Mouse (Mus musculus): ENCODE results near the gene Nars2.

The Nars2 gene

DNA sequence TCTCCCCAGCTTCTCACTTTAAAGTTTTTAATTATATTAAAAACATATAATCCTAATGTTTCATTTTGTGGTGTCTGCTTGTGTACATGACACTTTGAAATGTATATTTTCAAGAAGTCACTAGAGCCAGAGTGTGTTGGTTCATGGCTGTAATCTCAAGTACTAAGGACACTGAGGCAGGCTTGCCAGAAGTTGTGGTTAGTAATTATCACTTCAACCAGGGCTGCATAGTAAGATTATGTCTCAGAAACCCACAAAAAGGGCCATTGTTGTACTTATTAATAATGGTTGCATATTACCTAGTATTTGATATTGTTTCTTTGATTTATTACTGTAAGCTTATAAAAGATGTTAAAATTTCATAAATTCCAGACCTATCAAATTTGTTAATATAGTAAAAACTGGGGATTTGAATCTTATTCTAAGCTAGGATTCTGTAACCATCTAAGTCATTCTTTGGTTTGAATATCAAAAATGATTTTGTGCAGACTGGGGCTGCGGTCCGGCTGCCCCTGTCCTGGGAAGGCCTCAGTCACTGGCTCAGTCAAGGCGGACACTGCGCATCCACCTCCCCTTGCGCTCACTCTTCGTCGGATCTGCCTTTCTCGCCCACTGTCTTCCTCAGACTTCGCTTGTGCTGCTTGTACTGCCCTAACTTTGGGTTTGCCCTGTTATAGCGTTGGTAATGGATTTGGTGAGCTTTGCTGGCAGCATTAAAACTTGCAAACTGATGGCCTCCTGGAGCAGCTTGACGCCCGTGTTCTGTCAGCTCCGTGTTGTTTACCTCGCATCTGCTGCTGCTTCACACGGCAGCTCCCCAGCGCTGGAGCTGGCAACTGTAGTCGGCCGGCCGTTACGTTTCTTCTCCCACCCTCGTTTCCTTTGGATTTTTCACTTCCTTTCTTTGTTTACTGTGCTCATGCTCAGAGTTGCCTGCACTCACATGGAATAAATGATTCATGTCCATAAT lies 20.0 kb downstream of the Nars2 start:
- DNase-seq (ENCODE audit: low spot score in 2 of 2) = no peak

DNA sequence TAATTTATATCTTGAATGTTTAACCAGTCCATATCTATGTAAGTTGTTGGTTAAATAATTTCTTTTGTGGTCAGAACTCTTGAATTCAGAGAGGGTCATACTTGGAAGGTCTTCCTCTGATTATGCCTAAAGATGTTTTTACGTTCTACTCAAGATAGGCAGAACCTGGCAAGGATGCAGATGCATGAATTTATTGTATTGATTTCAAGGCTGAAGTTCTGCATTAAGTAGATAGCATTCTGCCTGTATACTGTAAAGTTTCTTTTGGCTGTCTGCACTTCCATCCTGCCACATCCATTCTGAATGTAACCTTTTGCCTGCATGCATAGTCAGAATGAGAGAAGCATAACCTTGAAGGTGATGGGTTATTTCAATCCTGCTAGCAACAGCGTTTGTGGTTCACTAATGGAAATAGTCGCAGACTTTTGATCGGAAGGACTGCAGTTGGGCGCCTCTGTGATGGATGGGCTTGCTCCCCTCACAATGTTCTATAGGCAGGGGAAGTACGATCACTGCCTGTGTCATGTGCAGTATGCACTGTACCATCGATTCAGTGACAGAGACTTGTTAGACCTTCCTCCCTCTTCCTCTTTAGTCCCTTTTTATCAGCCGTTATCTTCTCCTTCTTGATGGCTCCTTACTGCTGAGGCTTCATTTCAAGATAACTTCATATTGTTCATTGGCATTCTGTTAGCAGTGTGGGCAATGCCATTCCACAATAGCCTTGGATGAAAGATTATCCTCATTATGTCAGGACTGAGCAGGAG lies 21.0 kb downstream of the Nars2 start:
- DNase-seq (ENCODE audit: low spot score in 2 of 2) = no peak

DNA sequence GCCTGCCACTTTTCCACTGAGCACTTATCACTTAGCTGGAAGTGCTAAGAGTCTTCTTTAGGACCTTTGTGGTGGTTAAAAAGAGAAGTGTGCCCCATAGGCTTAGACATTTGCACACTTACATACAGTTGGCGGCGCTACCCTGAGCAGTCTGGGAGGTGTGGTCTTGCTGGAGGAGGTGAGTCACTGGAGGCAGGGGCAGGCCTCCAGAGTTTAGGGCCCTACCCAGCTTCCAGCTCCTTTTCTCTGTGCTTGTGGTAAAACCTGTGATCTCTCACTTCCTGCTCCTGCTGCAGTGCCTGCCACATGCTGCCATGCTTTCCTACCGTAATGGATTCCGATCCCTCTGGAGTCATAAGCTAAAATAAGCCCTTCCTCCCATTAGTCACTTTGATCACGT lies 24.6 kb downstream of the Nars2 start:
- no peak for DNase-seq (ENCODE audit: low spot score in 2 of 2)

DNA sequence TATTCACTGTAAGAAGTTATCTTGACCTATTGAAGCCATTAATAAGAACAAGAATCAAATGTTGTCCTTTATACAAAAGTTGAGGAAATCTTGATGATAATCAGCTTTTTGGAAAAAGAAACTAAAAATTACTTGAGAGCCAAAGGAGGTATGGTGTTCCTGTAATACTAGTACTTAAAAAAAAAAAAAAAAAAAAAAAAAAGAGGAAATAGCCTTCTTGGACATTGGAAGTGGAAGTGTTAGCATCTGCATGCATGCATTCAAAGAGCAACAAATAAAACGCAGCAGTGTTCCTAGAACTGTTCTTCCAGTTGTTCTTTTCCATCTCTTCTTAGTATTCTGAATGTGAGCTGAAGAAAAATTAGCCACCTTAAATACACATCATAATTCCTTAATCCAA lies 25.9 kb downstream of the Nars2 start:
- DNase-seq (ENCODE audit: low spot score in 2 of 2) = no peak

DNA sequence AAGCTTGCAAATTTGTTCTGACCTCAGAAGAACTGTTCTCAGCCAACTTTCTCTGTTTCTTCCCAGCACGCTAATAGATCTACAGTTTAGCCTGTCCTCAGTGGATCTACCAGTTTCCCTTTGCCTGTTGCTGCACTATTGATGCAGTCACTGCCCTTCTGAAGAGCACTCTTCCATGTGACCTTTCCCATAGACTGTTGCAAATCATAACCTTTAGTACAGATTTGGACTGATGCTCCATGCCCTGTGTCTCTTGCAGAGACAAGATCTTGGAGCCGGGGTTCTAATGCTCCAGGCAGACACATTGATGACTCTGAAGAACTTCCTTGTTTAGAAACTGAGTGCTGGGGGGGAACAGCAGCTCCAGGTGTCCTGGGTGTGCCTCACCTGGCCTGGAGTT lies 30.1 kb downstream of the Nars2 start:
- no peak for DNase-seq (ENCODE audit: low spot score in 2 of 2)

DNA sequence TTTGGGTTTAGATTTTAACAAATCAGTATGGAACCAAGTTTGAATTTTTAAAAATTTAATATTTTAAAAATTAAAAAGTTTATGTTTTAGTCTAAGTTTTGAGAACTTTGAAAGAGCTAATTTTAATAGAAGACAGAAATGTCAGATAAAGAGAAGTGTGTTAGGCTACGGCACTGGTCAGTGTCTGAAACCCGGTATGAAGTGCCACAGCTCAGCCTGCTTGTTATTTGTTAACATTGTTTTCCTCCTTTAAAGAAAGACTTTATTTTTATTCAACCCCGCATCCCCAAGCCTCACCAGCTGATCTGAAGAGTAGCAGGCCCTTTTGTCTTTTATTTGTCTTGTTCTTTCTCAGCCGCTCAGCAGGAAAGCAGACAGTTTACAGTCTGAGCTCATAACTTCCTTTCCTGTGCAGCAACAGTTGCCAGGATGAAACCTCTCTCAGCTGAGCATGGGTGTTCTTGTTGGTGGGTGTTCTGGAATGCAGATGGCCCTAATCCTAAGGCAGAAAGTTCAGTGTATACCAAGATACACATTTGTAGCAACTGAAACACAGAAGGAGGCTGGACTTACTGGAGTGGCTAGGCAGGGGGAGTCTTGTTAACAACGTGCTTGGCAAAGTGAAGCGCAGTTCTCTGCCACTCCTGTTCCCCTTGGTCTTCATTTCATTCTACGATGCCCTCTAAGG lies 32.5 kb downstream of the Nars2 start:
- no peak for DNase-seq (ENCODE audit: low spot score in 2 of 2)

DNA sequence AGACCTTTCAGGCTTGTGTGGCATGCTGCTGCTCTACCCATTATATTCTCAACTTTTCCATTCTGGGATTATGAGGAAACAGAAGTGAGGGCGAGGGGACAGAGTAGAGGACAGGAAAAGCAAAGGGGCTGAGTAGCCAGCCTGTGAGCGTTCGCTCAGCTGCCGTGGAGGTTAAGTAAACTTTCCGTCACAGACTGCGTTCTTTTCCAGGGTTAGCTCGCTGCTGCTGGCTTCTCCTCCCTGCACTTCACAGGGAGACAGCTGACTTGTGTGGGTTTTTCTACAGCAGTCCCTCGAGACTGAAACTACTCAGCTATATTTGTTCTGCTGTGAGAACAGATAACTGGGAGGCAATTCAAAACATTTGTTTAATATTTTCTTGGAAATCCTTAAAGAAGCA lies 34.5 kb downstream of the Nars2 start:
- DNase-seq (ENCODE audit: low spot score in 2 of 2) = no peak

DNA sequence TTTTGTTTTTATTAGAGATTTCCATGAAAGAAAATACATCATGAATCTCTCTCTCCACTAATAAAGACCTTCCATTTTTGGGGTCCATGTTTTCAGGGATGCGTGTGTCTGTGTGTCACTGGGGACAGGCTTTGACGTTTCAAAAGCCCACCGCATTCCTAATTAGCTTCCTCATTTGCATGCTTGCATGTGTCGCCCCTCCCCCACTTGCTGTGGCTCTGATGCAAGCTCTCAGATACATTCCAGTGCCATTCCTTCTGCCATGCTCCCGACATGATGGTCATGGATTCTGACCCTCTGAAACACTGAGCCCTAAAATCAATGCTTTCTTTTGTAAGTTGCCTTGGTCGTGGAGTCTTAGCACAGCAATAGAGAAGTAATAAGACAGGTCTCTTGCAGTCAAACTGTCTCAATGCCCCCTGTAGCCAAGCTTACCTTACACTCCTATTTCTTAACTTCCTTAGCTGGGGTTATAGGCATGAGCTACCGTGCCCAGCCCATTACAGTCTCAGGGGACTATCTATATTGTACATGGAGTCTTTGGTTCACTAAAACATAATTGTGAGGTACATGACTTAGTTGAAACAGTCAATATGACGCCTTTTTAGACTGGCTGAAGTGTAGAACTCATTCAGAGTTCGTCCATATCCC lies 35.6 kb downstream of the Nars2 start:
- DNase-seq (ENCODE audit: low spot score in 2 of 2) = no peak

DNA sequence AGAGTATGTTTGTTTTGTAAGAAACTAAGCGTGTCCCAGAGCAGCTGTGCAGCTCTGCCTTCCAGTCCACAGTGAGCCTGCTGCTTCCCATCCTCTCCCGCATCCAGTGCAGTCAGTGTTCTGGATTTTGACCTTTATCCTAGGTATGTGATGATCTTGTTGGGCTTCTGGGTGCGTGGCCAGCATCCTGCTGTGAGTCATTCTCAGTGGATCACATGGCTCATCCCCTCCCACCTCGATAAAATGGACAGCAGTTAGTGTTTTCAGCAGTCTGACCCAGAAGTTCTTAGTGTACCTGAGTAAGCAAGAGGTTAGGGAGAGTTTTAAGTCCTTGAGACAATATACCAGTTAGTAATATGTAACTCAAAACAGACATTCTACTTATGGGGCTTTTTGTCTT lies 36.4 kb downstream of the Nars2 start:
- DNase-seq (ENCODE audit: low spot score in 2 of 2) = no peak

DNA sequence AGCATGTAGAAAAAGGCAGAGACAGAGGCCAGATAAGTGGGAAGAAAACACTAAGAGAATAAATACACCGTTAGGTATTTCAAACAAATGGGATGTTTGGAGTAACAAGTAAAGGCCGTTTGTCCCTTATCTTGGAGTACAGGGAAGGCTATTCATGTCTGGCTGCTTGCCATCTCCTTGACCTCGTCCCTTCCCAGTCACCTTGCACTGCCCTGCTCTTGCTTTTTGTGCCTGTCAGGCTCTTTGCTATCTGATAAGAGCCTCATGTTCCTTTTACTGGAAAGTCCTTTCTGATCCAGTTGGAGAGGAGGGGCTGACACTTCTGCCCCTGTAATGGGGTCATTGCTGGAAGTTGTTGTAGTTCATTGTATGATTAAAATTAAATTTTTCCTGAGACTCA lies 61.7 kb downstream of the Nars2 start:
- peak in 1 of 2 experiments; percentile 20 for DNase-seq (ENCODE audit: low spot score in 2 of 2)

DNA sequence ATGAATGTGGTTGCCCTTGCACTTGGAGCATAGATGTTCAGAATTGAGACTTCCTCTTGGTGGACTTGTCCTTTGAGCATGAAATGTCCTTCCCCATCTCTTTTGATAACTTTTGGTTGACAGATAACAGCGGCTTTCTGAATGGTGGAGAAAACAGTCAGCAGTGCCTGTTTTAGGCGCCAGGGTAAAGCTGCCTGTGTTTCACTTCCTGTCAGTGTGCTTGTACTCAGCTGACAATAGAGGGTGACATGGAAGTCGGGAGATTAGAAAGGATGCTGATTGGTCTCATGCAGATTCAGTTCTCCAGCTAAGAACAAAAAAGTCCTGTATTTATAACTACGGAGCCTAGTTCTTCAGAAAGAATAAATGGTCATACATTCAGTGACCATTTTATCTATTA lies 66.7 kb downstream of the Nars2 start:
- no peak for DNase-seq (ENCODE audit: low spot score in 2 of 2)

DNA sequence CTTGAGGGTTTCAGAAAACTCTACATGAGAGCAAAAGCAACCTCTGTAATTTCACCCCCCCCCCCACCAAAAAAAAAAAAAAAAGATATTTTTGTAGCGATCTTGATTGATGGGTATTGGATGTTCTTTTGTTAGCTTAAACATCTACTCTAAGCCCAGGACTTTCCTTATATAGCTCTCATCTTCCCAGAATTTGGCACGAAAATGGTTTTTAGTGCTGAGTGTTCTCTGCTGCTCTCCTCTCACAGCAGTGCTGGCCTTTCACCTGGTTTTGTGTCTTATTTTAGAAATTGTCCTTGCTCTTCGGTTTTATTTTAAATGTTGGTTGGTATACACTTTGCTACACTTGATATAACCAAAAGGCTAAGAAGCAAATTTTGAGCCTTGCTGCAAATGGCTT lies 67.1 kb downstream of the Nars2 start:
- DNase-seq (ENCODE audit: low spot score in 2 of 2) = no peak

DNA sequence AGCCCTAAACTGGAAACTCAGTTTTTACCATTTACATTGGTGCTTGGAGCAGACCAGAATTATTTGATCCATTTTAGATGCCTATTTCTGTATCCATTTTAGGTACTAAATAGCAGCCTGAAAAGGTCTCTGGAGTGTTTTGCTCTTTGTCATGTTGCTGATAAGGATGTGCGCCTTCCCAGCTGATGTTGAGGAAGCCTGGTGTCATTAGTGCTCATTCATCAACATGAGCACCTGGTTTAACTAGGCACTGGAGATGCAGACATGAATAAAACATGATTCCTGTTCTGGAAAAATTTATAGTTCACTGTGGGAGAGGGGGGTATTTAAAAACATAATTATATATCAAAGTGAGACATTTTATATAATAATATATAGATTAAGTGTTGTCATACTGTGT lies 68.0 kb downstream of the Nars2 start:
- no peak for DNase-seq (ENCODE audit: low spot score in 2 of 2)

DNA sequence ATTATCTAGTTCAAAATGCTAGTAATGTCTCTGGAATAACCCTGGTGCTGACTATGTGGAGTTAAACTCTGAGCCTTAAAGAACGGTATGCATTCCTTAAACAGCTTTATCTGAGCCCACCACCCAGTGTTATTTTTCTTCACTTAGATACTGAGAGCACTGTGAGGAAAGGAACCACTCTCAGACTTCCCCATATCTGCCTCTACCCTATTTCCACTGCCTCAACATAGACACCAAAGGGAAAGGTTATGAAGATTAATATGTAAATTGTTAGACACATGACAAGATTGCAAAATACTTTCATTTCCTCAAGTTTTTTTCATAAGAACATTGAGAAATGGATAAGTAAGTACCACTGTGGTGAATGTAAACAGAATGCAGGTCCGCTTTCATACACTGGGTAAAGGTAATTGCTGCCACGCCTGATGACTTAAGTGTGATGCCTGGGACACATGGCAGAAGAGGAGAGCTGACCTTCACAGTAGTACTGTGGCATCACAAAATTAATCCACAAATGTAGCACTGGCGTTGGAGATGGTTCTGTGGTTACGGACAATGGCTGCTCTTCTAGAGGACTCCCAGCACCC lies 75.6 kb downstream of the Nars2 start:
- DNase-seq (ENCODE audit: low spot score in 2 of 2) = no peak

DNA sequence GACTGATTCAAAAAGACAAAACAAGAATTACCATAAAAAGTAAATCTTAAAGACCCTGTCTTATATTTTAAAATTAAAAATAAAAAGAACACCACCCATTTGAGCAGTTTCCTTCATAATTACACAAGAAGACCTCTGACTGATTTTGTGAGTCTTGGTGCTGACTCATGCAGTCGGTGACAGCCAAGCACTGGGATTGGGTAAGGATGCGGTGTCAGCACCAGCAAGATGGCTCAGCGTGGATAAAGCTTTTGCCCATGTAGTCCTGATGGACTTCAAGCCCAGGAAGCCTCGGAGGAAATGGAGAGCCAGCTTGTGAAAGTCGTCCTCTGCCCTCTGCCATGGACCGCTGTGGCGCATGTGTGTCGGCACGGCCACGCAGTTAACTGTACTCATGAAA lies 77.8 kb downstream of the Nars2 start:
- no peak for DNase-seq (ENCODE audit: low spot score in 2 of 2)

DNA sequence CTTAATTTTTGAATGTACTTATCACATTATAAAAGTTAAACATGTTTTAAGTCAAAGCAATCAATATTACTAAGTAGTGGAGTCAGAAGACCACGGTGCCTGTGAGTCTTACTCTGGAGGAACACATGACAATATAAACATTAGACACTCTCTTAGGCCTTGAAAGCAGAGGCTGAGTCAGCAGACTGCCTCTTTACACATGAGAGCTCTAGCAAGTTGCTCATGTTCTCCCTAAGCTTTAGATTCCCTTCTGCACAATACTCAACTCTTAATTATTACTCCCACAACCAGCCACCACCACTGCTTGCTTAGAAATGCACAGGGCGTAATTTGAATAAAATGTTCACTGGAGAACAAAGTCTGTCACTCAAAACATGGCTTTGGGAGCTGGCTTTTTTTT lies 81.1 kb downstream of the Nars2 start:
- no peak for DNase-seq (ENCODE audit: low spot score in 2 of 2)

DNA sequence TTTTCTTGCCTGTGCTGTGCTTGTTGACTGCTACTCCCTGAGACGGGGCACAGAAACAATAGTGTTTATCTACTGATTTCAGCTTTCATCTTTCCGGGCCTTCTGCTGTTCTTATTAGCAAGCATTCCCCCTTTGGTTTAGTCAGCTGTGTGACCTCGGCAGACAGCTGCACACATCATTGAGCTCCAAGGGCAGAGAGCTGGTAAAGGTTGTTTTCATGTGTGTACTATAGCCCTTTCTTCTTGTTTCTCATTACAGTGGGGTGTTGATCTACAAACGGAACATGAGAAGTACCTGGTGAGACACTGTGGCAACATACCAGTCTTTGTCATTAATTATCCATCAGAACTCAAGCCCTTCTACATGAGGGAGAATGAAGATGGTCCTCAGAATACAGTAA lies 88.3 kb downstream of the Nars2 start:
- DNase-seq (ENCODE audit: low spot score in 2 of 2) = no peak

DNA sequence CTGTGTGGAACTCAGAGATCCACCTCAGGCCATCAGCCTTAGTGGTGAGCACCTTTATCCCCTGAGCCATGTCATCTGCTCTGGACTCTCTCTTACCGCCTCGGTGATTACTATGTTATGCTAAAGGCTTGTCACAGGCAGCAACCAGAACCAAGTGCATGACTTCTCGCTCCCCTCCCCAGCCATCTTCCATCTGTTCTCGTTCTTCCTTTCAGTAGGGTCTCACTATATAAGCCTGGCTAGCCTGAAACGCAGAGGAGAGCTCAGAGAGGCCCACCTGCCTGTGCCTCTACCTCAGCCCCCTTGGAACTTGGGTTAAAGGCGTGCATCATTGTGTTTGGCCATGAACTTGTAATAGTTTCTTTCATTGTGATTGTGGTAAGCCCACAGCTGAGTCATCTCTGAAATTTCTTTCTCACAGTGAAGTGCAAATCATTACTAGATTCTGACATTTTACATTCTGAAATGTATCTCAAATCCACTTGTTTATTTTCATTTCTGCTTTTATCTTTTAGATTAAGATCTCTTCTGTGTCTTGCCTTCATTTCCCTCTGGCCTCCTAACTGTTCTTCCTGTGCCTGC lies 90.7 kb downstream of the Nars2 start:
- DNase-seq (ENCODE audit: low spot score in 2 of 2) = no peak

DNA sequence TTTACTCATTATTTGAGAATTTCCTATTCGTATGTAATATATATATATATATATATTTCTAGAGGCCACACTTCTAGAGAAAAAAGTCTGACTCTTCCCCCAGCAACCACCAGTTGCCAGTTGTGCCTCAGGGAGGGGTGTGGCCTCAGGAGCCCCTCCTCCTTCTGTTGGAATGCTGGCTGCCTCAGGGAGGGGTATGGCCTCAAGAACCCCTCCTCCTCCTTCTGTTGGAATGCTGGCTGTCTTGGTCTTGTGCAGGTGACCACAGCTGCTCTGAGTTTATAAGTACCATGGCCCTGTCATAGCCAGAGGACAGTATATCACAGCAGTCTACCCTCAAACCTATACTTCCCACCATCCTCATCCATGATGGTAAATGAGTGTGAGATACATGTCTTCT lies 91.7 kb downstream of the Nars2 start:
- DNase-seq (ENCODE audit: low spot score in 2 of 2) = no peak

DNA sequence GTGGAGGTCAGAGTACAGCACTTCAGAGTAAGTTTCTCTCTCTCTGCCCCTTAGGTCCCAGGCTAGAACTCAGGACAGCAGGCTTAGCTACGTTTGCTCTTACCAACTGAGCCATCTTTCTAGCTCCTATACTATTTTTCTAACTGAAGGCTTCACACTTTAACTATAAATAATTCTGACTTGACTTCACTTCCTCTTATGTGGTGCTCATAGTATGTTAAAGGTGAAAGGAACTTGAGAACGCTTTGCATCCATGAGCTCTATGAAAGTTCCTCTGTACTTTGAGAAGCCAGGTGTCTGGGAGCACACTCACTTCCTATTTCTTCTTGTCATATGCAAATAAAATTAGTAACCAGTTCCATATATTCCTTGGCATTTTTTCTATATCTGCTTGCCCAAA lies 109.7 kb downstream of the Nars2 start:
- no peak for DNase-seq (ENCODE audit: low spot score in 2 of 2)

DNA sequence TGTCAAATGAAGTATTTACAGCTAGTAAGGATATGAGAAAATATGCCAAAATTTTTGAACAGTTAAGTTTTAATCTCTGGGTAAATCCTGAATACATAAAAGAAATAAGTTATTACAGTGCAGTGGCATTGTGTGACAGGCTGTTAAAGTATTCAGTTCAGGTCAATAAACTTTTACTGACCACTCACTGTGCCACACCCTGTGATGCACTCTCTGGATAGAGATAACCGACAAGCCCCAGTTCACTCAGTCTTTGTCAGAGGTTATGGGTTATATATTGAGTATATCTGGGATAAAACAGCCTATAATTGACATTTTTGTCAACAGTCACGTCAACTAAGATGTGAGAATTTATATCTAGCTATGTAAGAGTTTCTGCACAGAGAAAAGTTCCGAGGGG lies 120.2 kb downstream of the Nars2 start:
- no peak for DNase-seq (ENCODE audit: low spot score in 2 of 2)

All from spleen, postnatal 10 days (tissue).